Mouse (Mus musculus) testis, adult 2 months (tissue): ENCODE measurements at regions not wholly inside any gene's neighbourhood (a gene's known extent, or its start where the extent isn't known, plus 50 kb on each side); places are given as distances from the start of the nearest gene placed in this dataset.

Source experiments
- H3K27ac ChIP-seq: fragments of 200-500 bp; 2 replicates; pipeline ENCODE4 v1.5.1; 2012; ENCODE audit warnings: low read depth, low read length; ENCODE audit not compliant: control insufficient read depth, insufficient read depth
- H3K27me3 ChIP-seq: fragments of 200-500 bp; 2 replicates; pipeline ENCODE4 v1.6.1; 2012; ENCODE audit warnings: mild to moderate bottlenecking, low read length, moderate library complexity; ENCODE audit not compliant: control insufficient read depth, insufficient read depth
- H3K36me3 ChIP-seq: fragments of 200-500 bp; 2 replicates; pipeline ENCODE4 v1.6.1; 2012; ENCODE audit warnings: mild to moderate bottlenecking, low read length; ENCODE audit not compliant: control insufficient read depth, insufficient read depth
- H3K4me1 ChIP-seq: fragments of 200-500 bp; 2 replicates; pipeline ENCODE4 v1.6.1; 2012; ENCODE audit warnings: low read length; ENCODE audit not compliant: control insufficient read depth, insufficient read depth
- H3K4me3 ChIP-seq: fragments of 200-500 bp; 2 replicates; pipeline ENCODE4 v1.5.1; 2012; ENCODE audit warnings: low read depth, mild to moderate bottlenecking, low read length, moderate library complexity, mixed read lengths; ENCODE audit not compliant: control insufficient read depth
- CTCF ChIP-seq: fragments of 200-500 bp; IDR thresholded peaks from 2 replicates; pipeline ENCODE4 v1.5.1; 2012; ENCODE audit warnings: low read depth, mild to moderate bottlenecking, inconsistent platforms, low read length, moderate library complexity; ENCODE audit not compliant: control insufficient read depth, insufficient read depth, insufficient replicate concordance
- POLR2A ChIP-seq: fragments of 200-500 bp; IDR thresholded peaks from 2 replicates; pipeline ENCODE4 v1.6.1; 2012; ENCODE audit warnings: low read depth, mild to moderate bottlenecking, inconsistent platforms, low read length, moderate library complexity; ENCODE audit not compliant: control insufficient read depth

DNA sequence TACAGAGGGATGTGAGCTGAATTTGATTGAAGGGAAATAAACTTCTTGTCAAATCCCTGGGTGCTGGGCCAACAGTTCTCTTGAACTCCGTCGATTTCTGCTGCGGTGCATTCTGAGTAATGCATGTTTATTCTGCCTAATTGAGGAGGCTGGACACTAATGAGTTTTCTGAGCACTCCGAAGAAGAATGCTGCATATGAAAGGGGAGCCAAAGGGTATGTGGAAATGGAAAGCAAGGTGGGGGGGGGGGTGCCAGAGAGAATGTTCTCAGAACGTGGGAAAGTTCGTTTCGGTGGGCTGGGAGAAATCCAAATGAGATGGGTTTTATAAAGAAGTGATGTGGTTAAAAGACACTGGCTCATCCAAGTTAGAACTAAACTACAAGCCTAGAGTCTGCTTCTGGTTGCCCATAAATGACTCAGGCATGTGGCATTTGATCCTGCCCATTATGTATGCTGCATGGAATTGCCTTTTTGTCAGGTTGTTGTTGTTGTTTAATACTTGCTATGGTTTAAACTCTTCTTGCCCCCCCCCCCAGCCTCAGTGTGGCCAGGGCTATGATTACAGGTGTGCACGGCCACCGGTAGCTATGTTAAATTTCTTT, 455.7 kb upstream of the Smim15 start:
- no peak for TF ChIP-seq POLR2A
- TF ChIP-seq CTCF = no peak
- H3K36me3 ChIP-seq = no peaks in the 10 kb centered on the region
- H3K4me3 ChIP-seq = no peak overlapping the region
- H3K27me3 ChIP-seq = no peaks in the 10 kb centered on the region
- H3K27ac ChIP-seq = no peak overlapping the region
- no peaks in the 10 kb centered on the region for H3K4me1 ChIP-seq

DNA sequence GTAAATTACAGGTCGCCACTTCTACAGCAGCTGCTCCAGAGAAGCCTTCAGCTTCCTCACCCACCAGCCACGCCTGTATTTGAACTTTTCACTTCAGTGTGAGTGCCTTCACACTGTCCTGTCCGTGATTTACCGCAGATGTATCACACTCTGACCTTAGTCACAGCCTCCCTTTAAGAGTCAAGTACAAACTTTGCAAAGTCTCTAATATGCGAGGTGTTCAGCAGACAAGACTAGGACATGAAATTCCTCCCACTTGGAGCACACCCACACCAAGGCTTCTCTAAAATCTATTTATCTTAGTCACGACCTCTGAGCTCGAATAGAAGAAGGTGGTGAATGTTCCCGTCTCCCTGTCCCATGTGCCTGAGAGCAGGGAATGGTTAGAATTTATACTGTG, 456.6 kb upstream of the Smim15 start:
- TF ChIP-seq CTCF (no peak), POLR2A (no peak)

DNA sequence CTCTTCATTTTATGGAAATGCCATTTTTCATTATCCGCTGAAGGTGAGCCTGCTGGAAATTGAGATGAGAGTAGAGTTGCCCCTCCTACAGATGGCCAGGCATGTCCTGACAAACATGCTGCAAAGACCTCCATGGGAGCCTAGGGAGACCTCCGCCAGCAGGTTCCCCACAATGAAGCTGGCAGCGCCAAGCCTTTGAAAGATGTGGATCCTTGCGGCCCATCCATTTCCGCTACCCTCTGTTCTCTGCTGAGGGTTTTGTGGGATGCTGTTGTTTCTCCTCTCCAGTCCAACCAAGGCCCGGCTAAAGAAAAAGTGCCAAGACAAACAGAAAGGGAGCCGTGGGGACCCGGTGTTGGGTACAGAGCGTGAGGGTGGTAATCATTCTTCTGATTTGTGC, 458.3 kb upstream of the Smim15 start:
- TF ChIP-seq CTCF (no peak), POLR2A (no peak)
- Histone ChIP-seq H3K36me3 (no peaks in the 10 kb centered on the region), H3K4me3 (no peak overlapping the region), H3K4me1 (no peaks in the 10 kb centered on the region), H3K27me3 (no peaks in the 10 kb centered on the region), H3K27ac (no peak overlapping the region)

More for the DNA sequence above, 456.6 kb upstream of the Smim15 start:
- Histone ChIP-seq H3K27ac (no peak overlapping the region), H3K36me3 (no peaks in the 10 kb centered on the region), H3K27me3 (no peaks in the 10 kb centered on the region), H3K4me1 (no peaks in the 10 kb centered on the region), H3K4me3 (no peak overlapping the region)

DNA sequence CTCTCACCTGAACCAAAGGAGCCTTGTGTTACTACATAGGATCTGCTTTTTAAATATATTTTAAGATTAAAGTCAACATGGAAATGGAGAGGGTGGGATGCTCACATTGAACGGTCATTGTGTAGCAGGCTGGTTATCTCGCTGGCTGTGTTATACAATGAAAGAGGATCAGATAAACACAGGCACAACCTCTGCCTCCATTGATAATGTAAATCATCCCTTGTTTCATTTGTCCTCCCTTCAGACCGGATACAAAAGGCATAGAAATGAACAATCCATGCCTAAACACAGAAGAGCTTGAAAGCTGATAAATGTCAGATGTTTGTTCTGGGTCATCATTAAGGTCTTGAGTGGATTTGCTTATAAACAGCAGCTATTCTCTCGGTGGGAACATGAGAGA, 458.9 kb upstream of the Smim15 start:
- Histone ChIP-seq H3K27me3 (no peaks in the 10 kb centered on the region), H3K4me3 (no peak overlapping the region), H3K4me1 (no peaks in the 10 kb centered on the region), H3K36me3 (no peaks in the 10 kb centered on the region), H3K27ac (no peak overlapping the region)
- TF ChIP-seq CTCF (no peak), POLR2A (no peak)

DNA sequence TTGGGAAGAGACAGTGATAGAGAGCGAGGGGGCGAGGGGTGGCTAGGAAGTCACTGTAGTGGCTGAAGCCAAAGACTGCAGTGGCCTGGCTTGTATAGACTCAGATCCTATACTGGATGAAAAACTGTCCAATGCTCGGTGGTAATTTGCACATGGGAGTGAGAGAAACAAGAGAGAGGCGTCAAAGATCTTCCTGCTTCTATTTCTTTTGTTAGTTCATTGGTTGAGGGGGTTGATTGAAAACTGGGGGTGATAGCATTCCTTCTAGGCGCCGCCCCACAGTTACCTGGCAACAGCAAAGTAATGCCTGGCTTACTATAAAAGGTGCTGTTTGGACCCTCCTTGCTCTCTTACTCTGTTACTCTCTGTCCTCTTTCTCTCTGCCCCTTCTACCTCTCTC, 465.3 kb upstream of the Smim15 start:
- no peak overlapping the region for H3K27ac ChIP-seq
- no peaks in the 10 kb centered on the region for H3K27me3 ChIP-seq
- TF ChIP-seq POLR2A = no peak
- TF ChIP-seq CTCF = no peak
- peaks cover 3% of the 10 kb centered on the region; the same call in 1 of the 2 replicates for H3K4me1 ChIP-seq
- H3K4me3 ChIP-seq = no peak overlapping the region
- H3K36me3 ChIP-seq = no peaks in the 10 kb centered on the region

DNA sequence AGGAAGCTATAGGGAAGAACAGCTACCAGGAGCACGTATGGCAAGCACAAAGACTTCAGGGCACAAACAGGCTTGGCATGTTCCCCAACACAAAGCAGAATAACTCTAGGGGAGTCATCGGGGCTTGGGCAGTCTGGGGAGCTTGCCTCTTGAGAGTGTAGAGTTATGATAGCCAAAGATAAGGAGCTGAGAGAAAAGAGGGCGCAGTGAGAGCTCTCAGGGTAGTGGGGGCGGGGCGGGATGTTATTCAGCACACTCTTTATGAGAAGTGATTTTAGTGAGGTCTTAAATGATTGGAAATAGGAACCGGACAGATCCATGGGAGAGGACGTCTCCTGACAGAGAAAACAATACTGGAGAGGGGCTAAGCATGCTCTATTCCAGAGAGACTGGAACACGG, 466.4 kb upstream of the Smim15 start:
- Histone ChIP-seq H3K27ac (no peak overlapping the region), H3K4me1 (peaks cover 3% of the 10 kb centered on the region; the same call in 1 of the 2 replicates), H3K4me3 (no peak overlapping the region), H3K27me3 (no peaks in the 10 kb centered on the region), H3K36me3 (no peaks in the 10 kb centered on the region)
- TF ChIP-seq CTCF (no peak), POLR2A (no peak)

DNA sequence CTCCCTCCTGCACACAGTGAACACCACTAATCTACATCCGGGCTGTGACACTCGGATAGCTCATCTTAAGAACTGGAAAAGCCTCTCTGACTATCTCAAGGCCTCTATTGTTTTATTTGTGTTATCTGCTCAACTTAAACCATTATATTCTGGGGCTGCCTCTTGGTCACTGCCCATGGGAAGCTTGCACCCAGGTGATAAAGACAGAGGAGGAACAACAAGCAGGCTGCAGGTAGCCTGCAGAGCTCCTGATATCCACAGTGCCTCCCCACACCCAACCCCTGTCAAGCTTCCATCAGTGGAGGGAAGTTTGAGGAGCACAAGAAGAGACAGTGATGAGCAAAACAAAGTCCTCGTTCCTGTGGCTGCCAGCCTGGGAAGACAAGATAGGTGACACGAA, 467.0 kb upstream of the Smim15 start:
- no peak overlapping the region for H3K27ac ChIP-seq
- H3K4me3 ChIP-seq = no peak overlapping the region
- peaks cover 3% of the 10 kb centered on the region; the same call in 1 of the 2 replicates for H3K4me1 ChIP-seq
- H3K27me3 ChIP-seq = no peaks in the 10 kb centered on the region
- no peaks in the 10 kb centered on the region for H3K36me3 ChIP-seq
- TF ChIP-seq POLR2A (no peak), CTCF (no peak)

DNA sequence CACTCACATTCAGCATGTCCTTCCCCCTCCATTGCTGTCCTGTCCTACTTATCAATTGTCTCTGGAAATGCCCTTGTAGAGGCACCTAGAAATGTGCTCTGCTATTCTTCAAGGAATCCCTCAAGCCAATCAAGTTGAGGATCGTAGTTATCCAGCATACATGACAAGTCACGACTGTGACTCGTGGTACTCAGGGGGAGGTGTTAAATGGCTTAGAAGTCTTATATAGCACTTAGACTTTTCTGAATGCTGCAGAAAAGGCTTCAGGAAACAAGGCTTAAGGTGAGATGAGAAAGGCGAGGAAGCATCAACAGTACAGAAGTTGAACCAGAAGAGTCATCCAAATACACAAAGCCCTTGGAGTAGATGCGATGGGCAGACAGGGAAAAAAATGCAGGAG, 467.5 kb upstream of the Smim15 start:
- no peak overlapping the region for H3K27ac ChIP-seq

More for the DNA sequence above, 467.5 kb upstream of the Smim15 start:
- H3K4me3 ChIP-seq = no peak overlapping the region
- H3K4me1 ChIP-seq = peaks cover 3% of the 10 kb centered on the region; the same call in 1 of the 2 replicates
- no peaks in the 10 kb centered on the region for H3K36me3 ChIP-seq
- no peak for TF ChIP-seq CTCF
- no peak for TF ChIP-seq POLR2A
- H3K27me3 ChIP-seq = no peaks in the 10 kb centered on the region
